Mouse (Mus musculus) midbrain, embryonic 10.5 days (tissue): Measurements from ENCODE around the gene Itprid1. TPM values are rescaled to one million over a fixed set of nuclear protein-coding genes. Genes with fewer than 3 reads are reported as not detected.

Source experiments
- DNase-seq: peaks from one replicate; pipeline ENCODE4 v3.0.0-alpha.2; 2017; ENCODE audit warnings: low spot score
- H3K27ac ChIP-seq: fragments of 300-500 bp; sonication (generic); replicated peaks from 2 replicates; pipeline ENCODE4 v1.5.1; 2016; ENCODE audit warnings: mild to moderate bottlenecking
- H3K27me3 ChIP-seq: fragments of 300-500 bp; sonication (generic); 2 replicates; pipeline ENCODE4 v1.6.1; 2016; ENCODE audit warnings: low read depth, mild to moderate bottlenecking; ENCODE audit not compliant: poor library complexity, severe bottlenecking
- H3K36me3 ChIP-seq: fragments of 300-500 bp; sonication (generic); 2 replicates; pipeline ENCODE4 v1.6.1; 2016; ENCODE audit warnings: mild to moderate bottlenecking, moderate library complexity
- H3K4me1 ChIP-seq: fragments of 300-500 bp; sonication (generic); 2 replicates; pipeline ENCODE4 v1.6.1; 2016
- H3K4me3 ChIP-seq: fragments of 300-500 bp; sonication (generic); 2 replicates; pipeline ENCODE4 v1.5.1; 2016; ENCODE audit warnings: mild to moderate bottlenecking, moderate library complexity
- H3K9me3 ChIP-seq: fragments of 300-500 bp; sonication (generic); replicated peaks from 2 replicates; pipeline ENCODE4 v1.6.1; 2016; ENCODE audit warnings: mild to moderate bottlenecking
- WGBS: fragments of 180-500 bp; shearing (Covaris S2); methylation state at CpG from one replicate; pipeline ENCODE4 v1.1.7; 2016; 5-methylcytosine and 5-hydroxymethylcytosine counted together
- polyA plus RNA-seq: library from polyadenylated mRNA; unstranded; fragments of >200 nt; fragmentation: Nextera tagmentation; extraction: Ambion mirVana; gene quantifications from 2 replicates; pipeline ENCODE4 v1.2.1, GENCODE M21; 2016

Gene Itprid1
- polyA plus RNA-seq, 1 experiment from 2014 or later: not detected

- no peak overlapping the region for H3K4me3 ChIP-seq
- peak overlapping the region; percentile 49 for H3K27ac ChIP-seq
- no peaks in the 10 kb centered on the region for H3K27me3 ChIP-seq
- no peaks in the 10 kb centered on the region for H3K9me3 ChIP-seq
- H3K4me1 ChIP-seq: peaks cover 7% of the 10 kb centered on the region; the same call in 1 of the 2 replicates
- no peak for DNase-seq
- 69% methylated on average over 3 of the region's 3 CpGs for WGBS
- H3K36me3 ChIP-seq: no peaks in the 10 kb centered on the region
Observed at GRCm38 (mm10) chr6:55920282-55920720, 83.6 kb downstream of the Itprid1 start.

GRCm38 (mm10) chr6:55920866-55921630 lies 84.4 kb downstream of the Itprid1 start:
- no peaks in the 10 kb centered on the region for H3K36me3 ChIP-seq
- 83% methylated on average over 4 of the region's 4 CpGs for WGBS
- DNase-seq: no peak
- H3K4me1 ChIP-seq: peaks cover 7% of the 10 kb centered on the region; the same call in 1 of the 2 replicates
- no peak overlapping the region for H3K4me3 ChIP-seq
- H3K27ac ChIP-seq: peak overlapping the region; percentile 49; the same call in 1 of the 2 replicates
- no peaks in the 10 kb centered on the region for H3K27me3 ChIP-seq
- H3K9me3 ChIP-seq: no peaks in the 10 kb centered on the region

GRCm38 (mm10) chr6:55944709-55945108 lies 108.0 kb downstream of the Itprid1 start:
- no peaks in the 10 kb centered on the region for H3K4me1 ChIP-seq
- H3K27ac ChIP-seq: no peak overlapping the region
- no peaks in the 10 kb centered on the region for H3K9me3 ChIP-seq
- no peaks in the 10 kb centered on the region for H3K36me3 ChIP-seq
- no peak overlapping the region for H3K4me3 ChIP-seq
- no peak for DNase-seq
- no peaks in the 10 kb centered on the region for H3K27me3 ChIP-seq
- whole genome bisulfite sequencing: 96% methylated on average over 1 of the region's 1 CpGs

DNA sequence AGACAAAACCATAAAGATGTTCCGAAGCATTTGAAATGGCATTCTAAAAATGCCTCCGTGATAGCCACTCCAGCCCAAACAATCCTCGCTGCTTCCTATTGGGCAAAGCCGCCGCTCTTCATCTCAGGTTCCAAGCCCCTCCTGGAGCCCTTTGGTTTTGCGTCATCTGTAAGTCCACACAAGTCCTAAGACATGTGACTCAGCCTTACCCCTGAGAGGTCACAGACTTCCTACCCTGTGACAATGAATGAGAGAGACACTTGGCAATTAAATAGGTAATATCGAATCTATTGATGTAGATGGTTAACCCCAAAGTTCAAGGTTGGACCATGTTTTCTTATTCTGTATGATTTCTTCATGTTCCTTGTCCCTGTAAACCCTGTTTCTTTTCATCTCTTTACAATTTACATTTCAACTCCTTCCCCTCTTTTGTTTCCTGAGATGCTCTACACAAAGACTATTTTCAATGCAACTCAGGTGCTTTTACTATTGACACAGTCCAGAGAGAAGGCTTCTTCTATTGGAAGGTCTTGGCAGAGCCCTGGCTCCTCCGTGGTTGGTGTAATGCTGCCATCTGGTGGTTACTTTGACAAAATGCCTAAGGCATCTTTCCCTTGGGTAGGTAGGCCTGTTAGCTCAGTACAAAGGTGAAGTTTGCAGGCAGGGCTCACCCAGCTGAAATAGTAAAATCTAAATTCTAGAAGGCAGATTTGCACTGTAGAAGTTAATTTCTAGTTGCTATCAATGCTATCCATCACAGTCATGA lies 113.8 kb downstream of the Itprid1 start:
- WGBS: 75% methylated on average over 8 of the region's 8 CpGs
- Histone ChIP-seq H3K27me3 (no peaks in the 10 kb centered on the region), H3K27ac (no peak overlapping the region), H3K4me1 (no peaks in the 10 kb centered on the region), H3K4me3 (no peak overlapping the region), H3K36me3 (no peaks in the 10 kb centered on the region), H3K9me3 (no peaks in the 10 kb centered on the region)
- DNase-seq: peak; percentile 56

- no peaks in the 10 kb centered on the region for H3K9me3 ChIP-seq
- H3K27me3 ChIP-seq: no peaks in the 10 kb centered on the region
- no peak for DNase-seq
- H3K36me3 ChIP-seq: no peaks in the 10 kb centered on the region
- peaks cover 5% of the 10 kb centered on the region; the same call in 1 of the 2 replicates for H3K4me1 ChIP-seq
- H3K4me3 ChIP-seq: no peak overlapping the region
- H3K27ac ChIP-seq: no peak overlapping the region
Observed at GRCm38 (mm10) chr6:55972998-55973397, 136.3 kb downstream of the Itprid1 start.

DNA sequence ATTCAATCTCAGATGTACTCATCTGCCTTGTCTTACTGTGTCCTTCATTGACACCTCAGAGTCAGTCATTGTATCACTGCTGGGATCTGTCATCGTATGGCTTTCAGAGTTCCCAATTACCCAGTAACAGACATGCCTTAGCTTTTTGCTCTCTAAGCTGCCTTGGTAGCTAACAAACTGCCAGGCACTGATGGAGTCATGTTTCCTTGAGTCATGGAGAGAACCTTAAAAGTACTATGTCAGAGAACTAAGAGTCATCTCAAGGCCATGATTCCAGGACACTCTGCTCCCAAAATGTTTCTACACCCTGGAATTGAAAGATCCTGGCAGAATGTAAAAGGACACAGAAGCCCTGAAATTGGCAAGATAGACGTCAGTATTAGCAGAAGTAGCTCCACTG lies 143.1 kb downstream of the Itprid1 start:
- WGBS: 77% methylated on average over 2 of the region's 2 CpGs
- H3K9me3 ChIP-seq: no peaks in the 10 kb centered on the region
- H3K4me3 ChIP-seq: no peak overlapping the region
- no peak overlapping the region for H3K27ac ChIP-seq
- H3K27me3 ChIP-seq: no peaks in the 10 kb centered on the region
- no peaks in the 10 kb centered on the region for H3K4me1 ChIP-seq
- no peaks in the 10 kb centered on the region for H3K36me3 ChIP-seq
- DNase-seq: no peak

DNA sequence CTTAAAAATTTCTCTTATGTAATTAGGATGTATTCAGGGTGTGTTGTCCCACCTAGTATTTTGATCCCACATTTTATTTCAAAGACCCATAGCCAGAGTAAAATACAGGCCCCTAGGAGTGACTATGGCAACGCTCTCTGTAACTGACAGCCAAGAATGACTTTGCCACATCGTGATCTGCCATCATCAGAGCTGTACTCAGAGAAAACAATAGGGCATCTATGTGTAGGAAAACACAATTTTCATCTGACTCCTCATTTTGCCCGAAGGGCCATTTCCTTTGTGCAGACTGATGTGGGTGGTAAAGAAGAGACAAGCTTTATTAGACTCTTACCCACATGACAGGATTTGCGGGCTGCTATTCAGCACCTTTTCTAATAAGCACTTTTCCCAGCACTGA lies 172.0 kb downstream of the Itprid1 start:
- Histone ChIP-seq H3K36me3 (no peaks in the 10 kb centered on the region), H3K27ac (no peak overlapping the region), H3K4me3 (no peak overlapping the region), H3K9me3 (no peaks in the 10 kb centered on the region), H3K27me3 (no peaks in the 10 kb centered on the region), H3K4me1 (no peaks in the 10 kb centered on the region)
- DNase-seq: no peak
- WGBS: 88% methylated on average over 4 of the region's 4 CpGs

GRCm38 (mm10) chr6:56012384-56012783 lies 175.7 kb downstream of the Itprid1 start:
- no peak overlapping the region for H3K27ac ChIP-seq
- H3K4me1 ChIP-seq: peaks cover 9% of the 10 kb centered on the region
- no peaks in the 10 kb centered on the region for H3K36me3 ChIP-seq
- DNase-seq: no peak
- H3K9me3 ChIP-seq: no peaks in the 10 kb centered on the region
- WGBS: 83% methylated on average over 5 of the region's 5 CpGs
- no peak overlapping the region for H3K4me3 ChIP-seq
- no peaks in the 10 kb centered on the region for H3K27me3 ChIP-seq

DNA sequence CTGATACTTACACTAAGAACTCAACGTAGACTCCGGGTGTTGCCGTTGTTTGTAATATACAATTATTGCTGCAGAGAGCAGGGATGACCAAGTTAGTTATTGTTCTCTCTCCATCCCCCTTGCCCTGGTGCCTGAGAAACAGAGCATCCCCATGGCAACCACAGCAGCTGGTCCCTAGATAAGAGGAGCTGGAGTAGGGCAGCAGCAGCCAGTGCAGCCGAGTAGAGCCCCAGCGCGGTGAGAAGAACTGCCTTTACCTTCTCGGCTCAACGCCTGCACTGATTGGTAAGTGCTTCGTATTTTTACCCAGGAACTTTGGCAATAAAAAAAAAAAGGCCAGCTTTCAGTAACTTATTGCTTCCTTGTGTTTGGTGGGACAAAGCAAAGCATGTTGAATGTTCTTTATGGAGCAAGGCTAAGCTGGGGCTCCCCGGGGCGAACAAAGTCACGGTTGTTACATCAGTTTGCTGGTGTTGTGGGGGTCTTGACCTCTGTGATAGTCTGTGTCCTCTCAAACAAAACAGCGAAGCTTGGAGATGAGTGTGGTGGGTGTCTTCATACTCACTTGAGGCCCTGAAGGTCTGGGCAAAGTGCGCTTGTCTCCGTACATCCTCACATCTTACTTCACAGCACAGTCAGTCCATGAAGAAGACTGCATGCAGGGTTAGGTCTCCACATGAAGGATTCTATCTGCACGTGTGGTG lies 180.7 kb downstream of the Itprid1 start, which contains the start of gene Ppp1r17:
Gene Ppp1r17 (plus strand): TSS at position 207 of the 704 bp plus-strand sequence.
- no peaks in the 10 kb centered on the region for H3K9me3 ChIP-seq
- DNase-seq: peak; percentile 68
- peaks cover 6% of the 10 kb centered on the region; the same call in 1 of the 2 replicates for H3K27me3 ChIP-seq
- H3K27ac ChIP-seq: peak within 1 kb of the TSS; percentile 74
- 51% methylated on average over 16 of the region's 16 CpGs for WGBS
- peaks cover 20% of the 10 kb centered on the region for H3K4me1 ChIP-seq
- H3K36me3 ChIP-seq: no peaks in the 10 kb centered on the region
- peak within 1 kb of the TSS; percentile 34 for H3K4me3 ChIP-seq

DNA sequence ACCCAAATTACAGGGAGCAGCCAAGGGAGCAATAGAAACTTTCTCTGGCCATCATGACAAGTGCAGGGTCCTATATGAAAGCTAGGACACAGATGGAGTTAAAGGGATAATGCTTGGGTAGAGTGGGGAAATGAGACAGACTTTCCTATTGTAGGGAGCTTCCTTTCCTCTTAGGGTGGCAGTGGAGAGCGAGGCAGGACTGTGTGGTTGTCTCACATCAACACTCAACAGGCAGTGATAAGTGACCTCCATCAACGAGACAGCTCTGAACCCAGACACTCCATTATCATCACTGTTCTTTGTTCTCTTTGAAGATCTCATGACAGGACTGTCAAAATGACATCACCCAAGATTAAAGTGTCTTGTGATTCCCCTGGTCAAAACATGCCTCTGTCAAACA lies 182.9 kb downstream of the Itprid1 start:
- H3K27me3 ChIP-seq: peaks cover 6% of the 10 kb centered on the region; the same call in 1 of the 2 replicates
- H3K4me3 ChIP-seq: no peak overlapping the region
- no peak for DNase-seq

DNA sequence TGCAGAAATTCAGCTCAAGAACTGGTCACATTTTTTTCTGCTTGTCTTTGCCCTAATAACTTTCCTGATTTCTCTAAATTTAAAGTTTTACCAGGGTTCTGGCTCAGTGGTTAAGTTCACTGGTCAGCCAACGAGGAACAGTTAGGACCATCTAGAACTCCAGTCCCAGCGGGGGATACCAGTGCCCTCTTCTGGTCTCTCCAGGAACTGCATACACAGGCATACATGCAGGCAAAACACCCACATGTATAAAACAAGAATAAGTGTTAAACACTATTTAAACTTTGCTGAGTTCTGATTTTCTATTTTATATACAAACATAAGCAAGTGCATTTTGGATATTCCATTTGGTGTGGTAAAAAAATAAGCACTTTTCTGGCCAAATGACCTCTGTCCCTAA lies 188.8 kb downstream of the Itprid1 start:
- H3K27ac ChIP-seq: no peak overlapping the region
- DNase-seq: no peak
- H3K9me3 ChIP-seq: no peaks in the 10 kb centered on the region
- no peak overlapping the region for H3K4me3 ChIP-seq
- no peaks in the 10 kb centered on the region; the same call in 1 of the 2 replicates for H3K4me1 ChIP-seq
- WGBS: 66% methylated on average over 2 of the region's 2 CpGs
- no peaks in the 10 kb centered on the region for H3K36me3 ChIP-seq
- no peaks in the 10 kb centered on the region for H3K27me3 ChIP-seq

More for the DNA sequence above, 182.9 kb downstream of the Itprid1 start:
- H3K9me3 ChIP-seq: no peaks in the 10 kb centered on the region
- H3K36me3 ChIP-seq: no peaks in the 10 kb centered on the region
- peaks cover 20% of the 10 kb centered on the region for H3K4me1 ChIP-seq
- 86% methylated on average over 2 of the region's 2 CpGs for WGBS
- no peak overlapping the region for H3K27ac ChIP-seq

- no peak for DNase-seq
- 92% methylated on average over 6 of the region's 6 CpGs for WGBS
- Histone ChIP-seq H3K4me3 (no peak overlapping the region), H3K36me3 (no peaks in the 10 kb centered on the region), H3K27ac (no peak overlapping the region), H3K9me3 (no peaks in the 10 kb centered on the region), H3K4me1 (no peaks in the 10 kb centered on the region; the same call in 1 of the 2 replicates), H3K27me3 (no peaks in the 10 kb centered on the region)
Observed at GRCm38 (mm10) chr6:56027318-56027717, 190.6 kb downstream of the Itprid1 start.
